Mouse (Mus musculus) thymus, adult 2 months (tissue): ENCODE measurements around the gene Aen. TPM values are rescaled to one million over a fixed set of nuclear protein-coding genes. Genes with fewer than 3 reads are reported as not detected.

Source experiments
- DNase-seq: peaks from one replicate; pipeline ENCODE4 v3.0.0; 2021
- H3K27ac ChIP-seq: fragments of 200-500 bp; 2 replicates; pipeline ENCODE4 v1.5.1; 2012; ENCODE audit warnings: low read length, control low read depth; ENCODE audit not compliant: control insufficient read depth, insufficient read depth
- H3K27me3 ChIP-seq: fragments of 200-500 bp; 2 replicates; pipeline ENCODE4 v1.6.1; 2012; ENCODE audit warnings: mild to moderate bottlenecking, low read length, moderate library complexity, mixed read lengths; ENCODE audit not compliant: control insufficient read depth, insufficient read depth
- H3K36me3 ChIP-seq: fragments of 200-500 bp; 2 replicates; pipeline ENCODE4 v1.6.1; 2012; ENCODE audit warnings: mild to moderate bottlenecking, low read length, moderate library complexity; ENCODE audit not compliant: control insufficient read depth, insufficient read depth
- H3K4me1 ChIP-seq: fragments of 200-500 bp; replicated peaks from 2 replicates; pipeline ENCODE4 v1.6.1; 2012; ENCODE audit warnings: low read length; ENCODE audit not compliant: control insufficient read depth, insufficient read depth
- H3K4me3 ChIP-seq: fragments of 200-500 bp; 2 replicates; pipeline ENCODE4 v1.5.1; 2012; ENCODE audit warnings: mild to moderate bottlenecking, low read length, control low read depth, moderate library complexity; ENCODE audit not compliant: control insufficient read depth, insufficient read depth
- CTCF ChIP-seq: fragments of 200-500 bp; IDR thresholded peaks from 2 replicates; pipeline ENCODE4 v1.5.1; 2012; ENCODE audit warnings: mild to moderate bottlenecking, control low read depth, low read length, moderate library complexity, borderline replicate concordance; ENCODE audit not compliant: control insufficient read depth, poor library complexity, insufficient read depth; ENCODE audit errors: extremely low read depth
- POLR2A ChIP-seq: fragments of 200-500 bp; IDR thresholded peaks from 2 replicates; pipeline ENCODE4 v1.6.1; 2012; ENCODE audit warnings: mild to moderate bottlenecking, low read length, control low read depth, moderate library complexity; ENCODE audit not compliant: control insufficient read depth, poor library complexity, insufficient read depth; ENCODE audit errors: extremely low read depth
- WGBS: fragments of 180-500 bp; shearing (Covaris S2); methylation state at CpG from one replicate; pipeline ENCODE4 v1.1.7; 2018; 5-methylcytosine and 5-hydroxymethylcytosine counted together
- polyA plus RNA-seq: library from polyadenylated mRNA; depleted of rRNA; stranded (reverse); fragments of >200 nt; gene quantifications from 2 replicates; pipeline ENCODE4 v1.2.3, GENCODE M21; 2012

Aen gene
- polyA plus RNA-seq, 1 experiment: 32.3 TPM

DNA sequence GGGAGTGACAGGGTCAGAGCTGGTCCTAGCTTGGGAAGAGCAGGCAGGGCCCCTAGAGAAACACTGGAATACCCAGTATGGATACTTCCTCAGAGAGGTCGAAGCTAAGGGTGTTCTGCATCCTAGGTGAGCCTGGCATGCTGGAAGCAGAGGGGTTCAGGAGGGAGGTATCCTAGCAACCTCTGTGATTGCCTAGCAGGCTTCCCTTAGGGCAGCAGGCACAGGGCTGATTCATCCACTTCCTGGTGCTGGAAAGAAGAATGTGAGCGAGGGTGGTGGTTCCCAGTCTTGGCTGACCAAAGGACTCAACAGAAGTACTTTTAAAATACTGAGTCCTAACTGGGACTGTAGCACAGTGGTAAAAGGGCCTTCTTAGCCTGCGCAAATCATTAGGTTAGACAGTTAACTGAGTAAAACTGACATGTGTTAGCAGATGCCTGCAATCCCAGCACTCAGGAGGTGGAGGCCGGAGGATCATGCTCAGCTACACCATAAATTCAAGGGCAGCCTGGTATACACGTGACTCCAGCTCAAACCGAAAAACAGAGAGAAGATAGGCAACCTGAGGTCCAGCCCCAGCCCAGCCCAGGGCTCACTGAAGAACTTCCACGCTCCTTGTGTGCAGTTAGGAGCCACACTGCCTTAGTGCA is 31.7 kb upstream of the Aen start:
- Histone ChIP-seq H3K27me3 (no peaks in the 10 kb centered on the region), H3K36me3 (no peaks in the 10 kb centered on the region), H3K27ac (peak overlapping the region; percentile 28), H3K4me1 (peaks cover 41% of the 10 kb centered on the region), H3K4me3 (no peak overlapping the region)
- no peak for DNase-seq
- 95% methylated on average over 7 of the region's 7 CpGs for WGBS
- TF ChIP-seq CTCF (no peak), POLR2A (no peak)

DNA sequence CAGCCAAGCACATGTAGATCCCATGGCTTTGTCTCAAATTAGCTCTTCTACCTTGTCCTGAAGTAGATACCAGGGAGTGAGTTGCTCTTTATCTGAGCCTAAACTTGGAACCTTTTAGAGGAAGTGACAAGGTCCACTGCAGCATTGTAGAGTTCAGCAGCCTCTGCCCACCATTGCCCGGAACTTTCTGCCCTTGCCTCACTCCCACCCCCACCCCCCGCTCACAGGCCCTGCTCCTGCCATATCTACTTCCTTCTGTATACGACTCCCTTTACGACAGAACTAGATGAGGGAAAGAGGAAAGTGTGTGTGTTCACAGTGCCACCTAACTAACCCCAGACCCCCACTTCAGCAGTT is 31.2 kb upstream of the Aen start:
- WGBS: 34% methylated on average over 4 of the region's 4 CpGs
- no peaks in the 10 kb centered on the region for H3K36me3 ChIP-seq
- peaks cover 41% of the 10 kb centered on the region for H3K4me1 ChIP-seq
- DNase-seq: no peak
- H3K27me3 ChIP-seq: no peaks in the 10 kb centered on the region
- no peak for TF ChIP-seq CTCF
- no peak for TF ChIP-seq POLR2A
- peak overlapping the region; percentile 28 for H3K27ac ChIP-seq
- no peak overlapping the region for H3K4me3 ChIP-seq

DNA sequence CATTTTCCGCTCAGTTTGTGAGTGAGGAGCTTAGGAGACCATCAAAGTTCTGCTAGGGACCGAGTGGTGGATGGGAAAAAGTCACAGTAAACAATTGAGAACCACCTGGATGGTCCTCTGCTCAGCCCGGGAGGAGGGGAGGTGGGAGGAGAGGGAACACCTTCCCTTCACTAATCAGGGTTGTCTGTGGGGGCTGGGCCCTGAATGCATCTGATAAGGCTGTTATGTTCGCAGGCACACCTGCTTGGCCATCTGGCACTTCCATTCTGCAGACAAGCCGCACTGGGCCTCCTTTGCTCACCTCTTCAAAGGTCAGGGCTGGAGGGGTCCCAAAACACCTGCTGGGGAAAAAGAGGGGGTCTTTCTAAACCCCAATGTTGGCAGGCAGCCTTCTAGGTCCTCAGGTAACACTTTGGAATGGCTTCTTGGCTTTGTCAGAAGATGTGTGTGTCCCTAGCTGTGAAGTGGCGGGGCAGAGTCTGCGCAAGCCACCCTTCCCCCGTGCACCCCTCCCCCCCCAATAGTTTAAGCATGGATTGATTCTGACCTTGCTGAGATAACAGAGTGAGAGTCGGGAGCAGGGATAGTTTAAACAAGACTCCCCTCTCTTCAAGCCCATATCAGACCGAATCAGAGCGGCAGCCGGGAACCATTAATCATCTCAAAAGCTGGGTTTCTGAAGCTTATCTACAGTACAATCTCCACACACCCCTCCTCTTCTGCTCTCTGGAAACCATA is 30.3 kb upstream of the Aen start:
- TF ChIP-seq CTCF (no peak), POLR2A (no peak)
- H3K4me1 ChIP-seq: peaks cover 41% of the 10 kb centered on the region
- H3K4me3 ChIP-seq: no peak overlapping the region
- H3K27ac ChIP-seq: peak overlapping the region; percentile 73
- WGBS: 12% methylated on average over 12 of the region's 12 CpGs
- no peaks in the 10 kb centered on the region for H3K27me3 ChIP-seq
- DNase-seq: peak; percentile 74
- H3K36me3 ChIP-seq: no peaks in the 10 kb centered on the region

DNA sequence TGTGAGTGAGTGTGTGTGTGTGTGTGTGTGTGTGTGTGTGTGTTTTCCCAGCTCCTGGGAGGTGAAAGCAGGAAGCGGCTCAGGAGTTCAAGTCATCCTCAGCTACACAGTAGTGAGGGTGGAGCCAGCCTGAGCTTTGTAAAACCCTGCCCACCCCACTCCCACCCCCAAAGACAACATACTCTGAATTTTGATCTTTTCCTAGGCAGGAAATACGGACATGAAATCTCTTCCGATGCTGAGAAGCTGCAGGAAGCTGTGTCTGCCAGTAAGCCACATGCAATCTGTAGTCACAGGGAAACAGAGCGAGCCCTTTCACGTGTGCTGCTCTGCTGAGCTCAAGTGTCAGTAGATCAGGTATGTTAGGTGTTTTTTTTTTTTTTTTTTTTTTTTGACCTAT is 26.9 kb upstream of the Aen start:
- H3K27ac ChIP-seq: no peak overlapping the region
- H3K4me3 ChIP-seq: no peak overlapping the region

DNA sequence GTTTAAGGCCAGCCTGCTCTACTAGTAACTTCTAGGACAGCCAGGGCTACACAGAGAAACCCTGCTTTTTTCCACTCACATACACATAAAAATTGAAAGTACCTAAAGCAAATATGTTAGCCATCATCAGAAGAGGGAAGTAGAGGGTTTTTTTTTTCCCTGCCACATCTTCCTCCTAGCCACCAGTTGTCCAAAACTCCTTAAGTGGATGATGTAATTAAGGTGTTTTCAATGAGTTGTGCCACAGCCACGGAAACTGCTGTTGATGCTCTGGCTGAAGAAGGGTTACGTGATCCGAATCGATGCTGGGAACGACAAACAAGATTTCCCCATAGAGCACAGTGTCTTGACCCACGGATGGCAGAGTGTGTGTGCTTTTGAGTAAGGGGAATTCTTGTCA is 23.3 kb upstream of the Aen start:
- no peaks in the 10 kb centered on the region for H3K27me3 ChIP-seq
- H3K4me1 ChIP-seq: peaks cover 8% of the 10 kb centered on the region
- DNase-seq: no peak
- no peaks in the 10 kb centered on the region for H3K36me3 ChIP-seq
- no peak overlapping the region for H3K27ac ChIP-seq
- TF ChIP-seq POLR2A (no peak), CTCF (no peak)
- 56% methylated on average over 6 of the region's 6 CpGs for WGBS
- no peak overlapping the region for H3K4me3 ChIP-seq

More for the DNA sequence above, 26.9 kb upstream of the Aen start:
- DNase-seq: no peak
- Histone ChIP-seq H3K4me1 (peaks cover 39% of the 10 kb centered on the region), H3K36me3 (no peaks in the 10 kb centered on the region), H3K27me3 (no peaks in the 10 kb centered on the region)
- 44% methylated on average over 5 of the region's 5 CpGs for WGBS
- no peak for TF ChIP-seq POLR2A
- TF ChIP-seq CTCF: no peak

DNA sequence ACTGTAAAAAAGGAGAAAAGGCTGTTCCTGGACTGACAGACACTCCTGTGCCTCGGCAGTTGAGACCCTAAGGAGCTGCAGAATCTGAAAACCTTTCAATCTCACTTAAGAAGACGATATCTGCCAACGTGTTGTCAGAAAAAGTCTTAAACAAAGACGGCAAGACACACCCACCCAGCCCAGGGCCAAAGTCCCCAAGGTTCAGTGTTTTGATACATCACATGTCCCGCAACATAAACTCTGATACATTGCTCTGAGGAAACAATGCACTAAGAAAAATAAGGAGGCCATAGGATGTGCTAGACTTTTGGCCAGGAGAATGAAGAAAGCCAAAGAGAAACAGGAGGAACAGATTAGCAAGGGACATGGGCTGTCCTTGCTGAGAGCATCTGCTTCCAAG is 22.8 kb upstream of the Aen start:
- no peak for DNase-seq

More for the DNA sequence above, 22.8 kb upstream of the Aen start:
- no peak for TF ChIP-seq CTCF
- TF ChIP-seq POLR2A: no peak
- no peaks in the 10 kb centered on the region for H3K36me3 ChIP-seq
- no peaks in the 10 kb centered on the region for H3K27me3 ChIP-seq
- WGBS: 83% methylated on average over 5 of the region's 5 CpGs
- H3K4me3 ChIP-seq: no peak overlapping the region
- H3K4me1 ChIP-seq: peaks cover 5% of the 10 kb centered on the region
- H3K27ac ChIP-seq: no peak overlapping the region
